Mouse (Mus musculus) stomach, postnatal 0 days (tissue): ENCODE measurements around the gene Ica1.

ENCODE experiments used
- CTCF ChIP-seq: IDR thresholded peaks from 2 replicates; pipeline ENCODE4 v1.5.1; 2016; ENCODE audit warnings: antibody characterized with exemption, low read depth, mild to moderate bottlenecking, moderate library complexity
- EP300 ChIP-seq: optimal IDR thresholded peaks from 2 replicates; pipeline ENCODE3; 2016; ENCODE audit warnings: antibody characterized with exemption

GRCm38 (mm10) chr6:8663092-8663740 lies 115.1 kb downstream of the Ica1 start:
- TF ChIP-seq CTCF (no peak), EP300 (no peak)
